Mouse (Mus musculus) adrenal gland, postnatal 25 days (tissue): ENCODE results near the gene Wnk2. TPM values are rescaled to one million over a fixed set of nuclear protein-coding genes. Genes with fewer than 3 reads are reported as not detected.

Source experiments
- DNase-seq: peaks from one replicate; pipeline ENCODE4 v3.0.0; 2021; ENCODE audit warnings: mixed read lengths
- long read RNA-seq: library from polyadenylated mRNA; stranded (forward); transcript quantifications from one replicate; pipeline ENCODE4 v2.0.0, GENCODE M21; 2021
- total RNA-seq: library from RNA; stranded (reverse); gene quantifications from 2 replicates; pipeline ENCODE4 v1.2.3, GENCODE M21; 2021

The Wnk2 gene
- total RNA-seq: 2.4 and 4.2 TPM in 2 replicates
- long read RNA-seq, partial matches to known transcripts: 2 of 2 reads
- long read RNA-seq, other reads (novel, unspliced or antisense): 0 of 2 reads

GRCm38 (mm10) chr13:49147858-49148226 is at the start of gene Wnk2:
Gene Wnk2, minus strand, starts transcription at chr13:49148014.
- DNase-seq: peak; percentile 79

- no peak for DNase-seq
Observed at GRCm38 (mm10) chr13:49196766-49197165, 49.0 kb upstream of the Wnk2 start.

GRCm38 (mm10) chr13:49196211-49196610 is 48.4 kb upstream of the Wnk2 start:
- DNase-seq: no peak

GRCm38 (mm10) chr13:49195651-49196050 is 47.8 kb upstream of the Wnk2 start:
- no peak for DNase-seq

- DNase-seq: no peak
Observed at GRCm38 (mm10) chr13:49194811-49195210, 47.0 kb upstream of the Wnk2 start.

GRCm38 (mm10) chr13:49193650-49194049 is 45.8 kb upstream of the Wnk2 start:
- DNase-seq: no peak

- DNase-seq: no peak
Observed at GRCm38 (mm10) chr13:49192156-49192855, 44.5 kb upstream of the Wnk2 start.

- no peak for DNase-seq
Observed at GRCm38 (mm10) chr13:49191673-49192035, 43.8 kb upstream of the Wnk2 start.

GRCm38 (mm10) chr13:49190876-49191672 is 43.3 kb upstream of the Wnk2 start:
- DNase-seq: no peak

- peak; percentile 43 for DNase-seq
Observed at GRCm38 (mm10) chr13:49189970-49190870, 42.4 kb upstream of the Wnk2 start.

- no peak for DNase-seq
Observed at GRCm38 (mm10) chr13:49188966-49189360, 41.1 kb upstream of the Wnk2 start.

- DNase-seq: no peak
Observed at GRCm38 (mm10) chr13:49188219-49188965, 40.6 kb upstream of the Wnk2 start.

- peak; percentile 91 for DNase-seq
Observed at GRCm38 (mm10) chr13:49187288-49188218, 39.7 kb upstream of the Wnk2 start, which contains the start of gene Ninj1. Gene Ninj1, plus strand, starts transcription at chr13:49187485.

- DNase-seq: no peak
Observed at GRCm38 (mm10) chr13:49186798-49187287, 39.0 kb upstream of the Wnk2 start.

GRCm38 (mm10) chr13:49183646-49184045 is 35.8 kb upstream of the Wnk2 start:
- no peak for DNase-seq

- DNase-seq: no peak
Observed at GRCm38 (mm10) chr13:49183161-49183560, 35.3 kb upstream of the Wnk2 start.

GRCm38 (mm10) chr13:49181411-49181984 is 33.7 kb upstream of the Wnk2 start:
- DNase-seq: no peak

- no peak for DNase-seq
Observed at GRCm38 (mm10) chr13:49180691-49181090, 32.9 kb upstream of the Wnk2 start.

GRCm38 (mm10) chr13:49180274-49180673 is 32.5 kb upstream of the Wnk2 start:
- no peak for DNase-seq
